Mouse (Mus musculus) thymus, postnatal 0 days (tissue): ENCODE results near the gene Map3k14. TPM values are rescaled to one million over a fixed set of nuclear protein-coding genes. Genes with fewer than 3 reads are reported as not detected.
A peak's percentile ranks its signal among the peaks of the same experiment; 100 is the strongest.
"Not testable (repeated sequence)": the region's sequence is repeated elsewhere in the genome, so short reads cannot be mapped to it uniquely, and the experiment has no call there.

Source experiments
- DNase-seq: peaks from one replicate; pipeline ENCODE4 v3.0.0-alpha.2; 2015; ENCODE audit warnings: low spot score
- polyA plus RNA-seq: library from polyadenylated mRNA; unstranded; fragments of >200 nt; fragmentation: Nextera tagmentation; extraction: Ambion mirVana; gene quantifications from 2 replicates; pipeline ENCODE4 v1.2.1, GENCODE M21; 2015

The Map3k14 gene
- polyA plus RNA-seq, 1 experiment from 2014 or later, result 7.6 TPM

- DNase-seq, result no peak
Observed at GRCm38 (mm10) chr11:103246731-103247290, 20.5 kb downstream of the Map3k14 start.

- DNase-seq, result no peak
Observed at GRCm38 (mm10) chr11:103246081-103246730, 21.1 kb downstream of the Map3k14 start.

- no peak for DNase-seq
Observed at GRCm38 (mm10) chr11:103244856-103245255, 22.4 kb downstream of the Map3k14 start.

- DNase-seq, result no peak
Observed at GRCm38 (mm10) chr11:103240740-103241139, 26.5 kb downstream of the Map3k14 start.

GRCm38 (mm10) chr11:103237757-103238156 lies 29.5 kb downstream of the Map3k14 start:
- peak; percentile 27 for DNase-seq

- no peak for DNase-seq
Observed at GRCm38 (mm10) chr11:103236903-103237302, 30.4 kb downstream of the Map3k14 start.

GRCm38 (mm10) chr11:103236431-103236830 lies 30.8 kb downstream of the Map3k14 start:
- DNase-seq, result no peak

GRCm38 (mm10) chr11:103235702-103236101 lies 31.6 kb downstream of the Map3k14 start:
- DNase-seq, result no peak

- no peak for DNase-seq
Observed at GRCm38 (mm10) chr11:103234447-103234846, 32.8 kb downstream of the Map3k14 start.

- peak; percentile 81 for DNase-seq
Observed at GRCm38 (mm10) chr11:103232966-103233365, 34.3 kb downstream of the Map3k14 start.

- DNase-seq, result no peak
Observed at GRCm38 (mm10) chr11:103231367-103231766, 35.9 kb downstream of the Map3k14 start.

- no peak for DNase-seq
Observed at GRCm38 (mm10) chr11:103230626-103231025, 36.6 kb downstream of the Map3k14 start.

GRCm38 (mm10) chr11:103229608-103230007 lies 37.7 kb downstream of the Map3k14 start:
- no peak for DNase-seq

- no peak for DNase-seq
Observed at GRCm38 (mm10) chr11:103223951-103224456, 43.3 kb downstream of the Map3k14 start.

GRCm38 (mm10) chr11:103223444-103223843 lies 43.8 kb downstream of the Map3k14 start:
- DNase-seq, result no peak

GRCm38 (mm10) chr11:103222718-103223117 lies 44.6 kb downstream of the Map3k14 start:
- not testable (repeated sequence) for DNase-seq

GRCm38 (mm10) chr11:103221437-103221836 lies 45.8 kb downstream of the Map3k14 start:
- DNase-seq, result no peak

- no peak for DNase-seq
Observed at GRCm38 (mm10) chr11:103219995-103220394, 47.3 kb downstream of the Map3k14 start.

GRCm38 (mm10) chr11:103219259-103219658 lies 48.0 kb downstream of the Map3k14 start:
- DNase-seq, result no peak

GRCm38 (mm10) chr11:103218517-103218901 lies 48.8 kb downstream of the Map3k14 start:
- DNase-seq, result no peak

- DNase-seq, result peak; percentile 85
Observed at GRCm38 (mm10) chr11:103217790-103218516, 49.3 kb downstream of the Map3k14 start, which contains the start of gene Spata32. Gene Spata32 (minus strand): TSS chr11:103218432.

GRCm38 (mm10) chr11:103215355-103215754 lies 51.9 kb downstream of the Map3k14 start:
- no peak for DNase-seq
